Mouse (Mus musculus) neural tube, embryonic 11.5 days (tissue): ENCODE results near the gene Ankrd44. TPM values are rescaled to one million over a fixed set of nuclear protein-coding genes. Genes with fewer than 3 reads are reported as not detected.

Experiments
- ATAC-seq: fragments of 200-750 bp; cut with Nextera tagmentation; 2 replicates; pipeline ENCODE4 v1.8.0; 2017; ENCODE audit warnings: moderate number of reproducible peaks, mild to moderate bottlenecking, moderate TSS enrichment, moderate library complexity; ENCODE audit not compliant: insufficient read depth, low FRiP score, low TSS enrichment
- DNase-seq: peaks from one replicate; pipeline ENCODE4 v3.0.0-alpha.2; 2015; ENCODE audit warnings: low spot score
- H3K27ac ChIP-seq: fragments of 300-500 bp; sonication (generic); 2 replicates; pipeline ENCODE4 v1.5.1; 2014; ENCODE audit warnings: low read depth, mild to moderate bottlenecking, low read length
- H3K27me3 ChIP-seq: fragments of 300-500 bp; sonication (generic); 2 replicates; pipeline ENCODE4 v1.6.1; 2014; ENCODE audit warnings: mild to moderate bottlenecking, low read length, mixed read lengths; ENCODE audit not compliant: control insufficient read depth, insufficient read depth
- H3K36me3 ChIP-seq: fragments of 300-500 bp; sonication (generic); 2 replicates; pipeline ENCODE4 v1.6.1; 2014; ENCODE audit warnings: mild to moderate bottlenecking, low read length, moderate library complexity, mixed read lengths; ENCODE audit not compliant: control insufficient read depth, insufficient read depth
- H3K4me1 ChIP-seq: fragments of 300-500 bp; sonication (generic); 2 replicates; pipeline ENCODE4 v1.6.1; 2014; ENCODE audit warnings: low read length, mixed read lengths; ENCODE audit not compliant: control insufficient read depth, insufficient read depth
- H3K4me2 ChIP-seq: fragments of 300-500 bp; sonication (generic); 2 replicates; pipeline ENCODE4 v1.6.1; 2014; ENCODE audit warnings: low read depth, mild to moderate bottlenecking, moderate library complexity
- H3K4me3 ChIP-seq: fragments of 300-500 bp; sonication (generic); 2 replicates; pipeline ENCODE4 v1.5.1; 2014; ENCODE audit warnings: low read depth, low read length
- H3K9ac ChIP-seq: fragments of 300-500 bp; sonication (generic); 2 replicates; pipeline ENCODE4 v1.6.1; 2014; ENCODE audit warnings: mild to moderate bottlenecking, low read length
- H3K9me3 ChIP-seq: fragments of 300-500 bp; sonication (generic); 2 replicates; pipeline ENCODE4 v1.6.1; 2016; ENCODE audit warnings: low read length; ENCODE audit not compliant: control insufficient read depth
- WGBS: fragments of 180-500 bp; shearing (Covaris S2); extraction: QIAGEN DNeasy Blood & Tissue Kit; methylation state at CpG from one replicate; pipeline ENCODE4 v1.1.7; 2014; 5-methylcytosine and 5-hydroxymethylcytosine counted together
- polyA plus RNA-seq: library from polyadenylated mRNA; unstranded; fragments of >200 nt; fragmentation: Nextera tagmentation; extraction: Ambion mirVana; gene quantifications from 2 replicates; pipeline ENCODE4 v1.2.1, GENCODE M21; 2014

Gene Ankrd44
- polyA plus RNA-seq, 1 experiment from 2014 or later: 13.3 TPM

GRCm38 (mm10) chr1:54888449-54888848 lies 37.7 kb downstream of the Ankrd44 start:
- WGBS: 60% methylated on average over 5 of the region's 5 CpGs
- no peak for ATAC-seq

GRCm38 (mm10) chr1:54887873-54888272 lies 38.3 kb downstream of the Ankrd44 start:
- H3K4me1 ChIP-seq: no peaks in the 10 kb centered on the region
- no peaks in the 10 kb centered on the region for H3K27me3 ChIP-seq
- no peak for DNase-seq
- H3K27ac ChIP-seq: no peak overlapping the region
- ATAC-seq: no peak
- no peak overlapping the region for H3K4me3 ChIP-seq
- H3K36me3 ChIP-seq: no peaks in the 10 kb centered on the region
- 76% methylated on average over 3 of the region's 3 CpGs for WGBS
- no peaks in the 10 kb centered on the region for H3K9me3 ChIP-seq
- H3K4me2 ChIP-seq: no peak overlapping the region
- no peak overlapping the region for H3K9ac ChIP-seq

More at GRCm38 (mm10) chr1:54888449-54888848, 37.7 kb downstream of the Ankrd44 start:
- Histone ChIP-seq H3K9me3 (no peaks in the 10 kb centered on the region), H3K36me3 (no peaks in the 10 kb centered on the region), H3K4me2 (no peak overlapping the region), H3K27me3 (no peaks in the 10 kb centered on the region), H3K4me1 (no peaks in the 10 kb centered on the region), H3K9ac (no peak overlapping the region), H3K27ac (no peak overlapping the region), H3K4me3 (no peak overlapping the region)
- no peak for DNase-seq

GRCm38 (mm10) chr1:54882856-54883467 lies 43.2 kb downstream of the Ankrd44 start:
- Histone ChIP-seq H3K9ac (no peak overlapping the region), H3K4me2 (no peak overlapping the region), H3K36me3 (no peaks in the 10 kb centered on the region), H3K27ac (no peak overlapping the region), H3K4me3 (no peak overlapping the region), H3K27me3 (no peaks in the 10 kb centered on the region), H3K9me3 (no peaks in the 10 kb centered on the region), H3K4me1 (no peaks in the 10 kb centered on the region)
- 62% methylated on average over 2 of the region's 2 CpGs for WGBS
- no peak for DNase-seq
- ATAC-seq: no peak

DNA sequence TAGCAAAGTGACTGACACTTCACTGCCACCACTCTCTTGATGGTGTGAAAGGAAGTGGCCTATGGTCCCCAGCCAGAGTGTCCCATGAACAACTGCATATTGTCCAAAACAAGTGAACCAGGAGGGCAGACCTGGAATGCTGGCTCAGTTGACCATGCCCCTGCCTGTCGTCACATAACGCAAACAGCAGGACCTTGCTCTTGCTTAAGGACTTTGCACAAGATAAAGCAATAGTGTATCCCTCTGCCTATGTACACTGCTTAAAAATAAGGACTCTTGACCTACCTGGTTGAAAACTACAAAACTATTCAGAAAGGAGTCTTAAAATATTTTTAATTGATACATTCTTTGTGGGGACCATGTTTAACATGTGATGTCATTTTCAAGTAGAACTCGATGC lies 44.7 kb downstream of the Ankrd44 start:
- no peak overlapping the region for H3K9ac ChIP-seq
- no peak overlapping the region for H3K4me3 ChIP-seq
- ATAC-seq: no peak
- no peaks in the 10 kb centered on the region for H3K27me3 ChIP-seq
- no peaks in the 10 kb centered on the region for H3K4me1 ChIP-seq
- no peaks in the 10 kb centered on the region for H3K9me3 ChIP-seq
- H3K4me2 ChIP-seq: no peak overlapping the region
- H3K36me3 ChIP-seq: no peaks in the 10 kb centered on the region
- no peak for DNase-seq
- no peak overlapping the region for H3K27ac ChIP-seq
- 83% methylated on average over 3 of the region's 3 CpGs for WGBS

- no peak overlapping the region for H3K9ac ChIP-seq
- no peak for ATAC-seq
- 73% methylated on average over 10 of the region's 10 CpGs for WGBS
- no peak overlapping the region for H3K27ac ChIP-seq
- H3K36me3 ChIP-seq: no peaks in the 10 kb centered on the region
- H3K4me3 ChIP-seq: no peak overlapping the region
- H3K9me3 ChIP-seq: no peaks in the 10 kb centered on the region
- no peak for DNase-seq
- H3K27me3 ChIP-seq: no peaks in the 10 kb centered on the region
- H3K4me2 ChIP-seq: no peak overlapping the region
- no peaks in the 10 kb centered on the region for H3K4me1 ChIP-seq
Measured at GRCm38 (mm10) chr1:54877423-54878073, 48.6 kb downstream of the Ankrd44 start.

DNA sequence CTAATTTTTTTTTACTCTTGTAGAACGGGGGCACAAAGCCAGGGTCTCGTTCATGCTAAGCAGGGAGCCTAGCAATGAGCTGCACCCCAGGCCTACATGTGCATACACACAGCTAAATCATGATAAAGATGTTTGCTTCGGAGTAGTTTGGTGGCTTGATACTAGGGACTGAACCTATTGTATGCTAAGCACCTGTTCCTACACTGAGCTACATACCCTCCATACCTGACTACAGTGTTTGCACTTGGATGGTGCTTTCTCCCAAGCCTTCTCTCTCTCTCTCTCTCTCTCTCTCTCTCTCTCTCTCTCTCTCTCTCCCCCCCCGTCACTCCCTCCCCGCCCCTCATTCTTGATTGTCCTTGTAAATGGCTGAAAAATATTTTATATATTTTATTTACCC lies 49.2 kb downstream of the Ankrd44 start:
- Histone ChIP-seq H3K27ac (no peak overlapping the region), H3K4me1 (no peaks in the 10 kb centered on the region), H3K9me3 (no peaks in the 10 kb centered on the region), H3K36me3 (no peaks in the 10 kb centered on the region), H3K9ac (no peak overlapping the region), H3K27me3 (no peaks in the 10 kb centered on the region), H3K4me2 (no peak overlapping the region), H3K4me3 (no peak overlapping the region)
- DNase-seq (no peak), ATAC-seq (no peak)
- WGBS: 93% methylated on average over 5 of the region's 5 CpGs

- WGBS: 84% methylated on average over 6 of the region's 6 CpGs
- Histone ChIP-seq H3K36me3 (no peaks in the 10 kb centered on the region), H3K9ac (no peak overlapping the region), H3K27ac (no peak overlapping the region), H3K9me3 (no peaks in the 10 kb centered on the region), H3K27me3 (no peaks in the 10 kb centered on the region), H3K4me1 (no peaks in the 10 kb centered on the region), H3K4me3 (no peak overlapping the region), H3K4me2 (no peak overlapping the region)
- ATAC-seq: no peak
- no peak for DNase-seq
Measured at GRCm38 (mm10) chr1:54874094-54874493, 52.1 kb downstream of the Ankrd44 start.

GRCm38 (mm10) chr1:54872857-54873616 lies 53.1 kb downstream of the Ankrd44 start:
- Histone ChIP-seq H3K9me3 (no peaks in the 10 kb centered on the region), H3K36me3 (no peaks in the 10 kb centered on the region), H3K4me2 (no peak overlapping the region), H3K4me3 (no peak overlapping the region), H3K27me3 (no peaks in the 10 kb centered on the region), H3K9ac (no peak overlapping the region), H3K4me1 (no peaks in the 10 kb centered on the region), H3K27ac (no peak overlapping the region)
- WGBS: 78% methylated on average over 9 of the region's 9 CpGs
- DNase-seq (no peak), ATAC-seq (no peak)
